Mouse (Mus musculus): ENCODE data around the gene Bid. TPM values are rescaled to one million over a fixed set of nuclear protein-coding genes. Genes with fewer than 3 reads are reported as not detected.

The Bid gene
- polyA plus RNA-seq, 1 experiment from 2014 or later: 26.5 TPM

GRCm38 (mm10) chr6:120939783-120940182, 23.1 kb upstream of the Bid start:
- Histone ChIP-seq H3K4me2 (ENCODE audit: low read length) (no peak overlapping the region), H3K36me3 (ENCODE audit: control insufficient read depth, insufficient read depth, low read length) (no peaks in the 10 kb centered on the region), H3K4me3 (ENCODE audit: low read depth, low read length) (no peak overlapping the region), H3K4me1 (replicated peaks; ENCODE audit: control insufficient read depth, insufficient read depth, low read length) (no peaks in the 10 kb centered on the region), H3K9me3 (ENCODE audit: control insufficient read depth, low read length) (no peaks in the 10 kb centered on the region), H3K9ac (ENCODE audit: low read length) (no peak overlapping the region), H3K27me3 (replicated peaks; ENCODE audit: control insufficient read depth, insufficient read depth, low read length) (no peaks in the 10 kb centered on the region), H3K27ac (ENCODE audit: low read depth) (no peak overlapping the region)
- no peak for DNase-seq (ENCODE audit: low spot score)
- ATAC-seq (replicated peaks; ENCODE audit: low FRiP score, low TSS enrichment, low read depth): no peak
- WGBS: 80% methylated on average over 3 of the region's 3 CpGs

- WGBS: 89% methylated on average over 12 of the region's 12 CpGs
- H3K4me2 ChIP-seq (ENCODE audit: low read length): no peak overlapping the region
- DNase-seq (ENCODE audit: low spot score): no peak
- ATAC-seq (replicated peaks; ENCODE audit: low FRiP score, low TSS enrichment, low read depth): no peak
- H3K36me3 ChIP-seq (ENCODE audit: control insufficient read depth, insufficient read depth, low read length): peaks cover 6% of the 10 kb centered on the region; the same call in 1 of the 2 replicates
- H3K27me3 ChIP-seq (replicated peaks; ENCODE audit: control insufficient read depth, insufficient read depth, low read length): no peaks in the 10 kb centered on the region
- no peaks in the 10 kb centered on the region for H3K4me1 ChIP-seq (replicated peaks; ENCODE audit: control insufficient read depth, insufficient read depth, low read length)
- H3K27ac ChIP-seq (ENCODE audit: low read depth): no peak overlapping the region
- H3K9me3 ChIP-seq (ENCODE audit: control insufficient read depth, low read length): no peaks in the 10 kb centered on the region
- no peak overlapping the region for H3K4me3 ChIP-seq (ENCODE audit: low read depth, low read length)
- no peak overlapping the region for H3K9ac ChIP-seq (ENCODE audit: low read length)
These were observed 22.3 kb upstream of the Bid start for GRCm38 (mm10) chr6:120938763-120939450.

- H3K9ac ChIP-seq (ENCODE audit: low read length): no peak overlapping the region
- no peak for ATAC-seq (replicated peaks; ENCODE audit: low FRiP score, low TSS enrichment, low read depth)
- no peaks in the 10 kb centered on the region for H3K9me3 ChIP-seq (ENCODE audit: control insufficient read depth, low read length)
- DNase-seq (ENCODE audit: low spot score): no peak
- no peak overlapping the region for H3K27ac ChIP-seq (ENCODE audit: low read depth)
- no peaks in the 10 kb centered on the region for H3K4me1 ChIP-seq (replicated peaks; ENCODE audit: control insufficient read depth, insufficient read depth, low read length)
- H3K27me3 ChIP-seq (replicated peaks; ENCODE audit: control insufficient read depth, insufficient read depth, low read length): no peaks in the 10 kb centered on the region
- no peak overlapping the region for H3K4me2 ChIP-seq (ENCODE audit: low read length)
- peaks cover 6% of the 10 kb centered on the region; the same call in 1 of the 2 replicates for H3K36me3 ChIP-seq (ENCODE audit: control insufficient read depth, insufficient read depth, low read length)
- WGBS: 86% methylated on average over 11 of the region's 11 CpGs
- no peak overlapping the region for H3K4me3 ChIP-seq (ENCODE audit: low read depth, low read length)
These were observed 21.5 kb upstream of the Bid start for GRCm38 (mm10) chr6:120937999-120938608.

- WGBS: 87% methylated on average over 16 of the region's 16 CpGs
- Histone ChIP-seq H3K4me1 (replicated peaks; ENCODE audit: control insufficient read depth, insufficient read depth, low read length) (no peaks in the 10 kb centered on the region), H3K27ac (ENCODE audit: low read depth) (no peak overlapping the region), H3K9me3 (ENCODE audit: control insufficient read depth, low read length) (no peaks in the 10 kb centered on the region), H3K9ac (ENCODE audit: low read length) (no peak overlapping the region), H3K27me3 (replicated peaks; ENCODE audit: control insufficient read depth, insufficient read depth, low read length) (no peaks in the 10 kb centered on the region), H3K36me3 (ENCODE audit: control insufficient read depth, insufficient read depth, low read length) (peaks cover 14% of the 10 kb centered on the region; the same call in 1 of the 2 replicates), H3K4me2 (ENCODE audit: low read length) (no peak overlapping the region), H3K4me3 (ENCODE audit: low read depth, low read length) (no peak overlapping the region)
- no peak for ATAC-seq (replicated peaks; ENCODE audit: low FRiP score, low TSS enrichment, low read depth)
- DNase-seq (ENCODE audit: low spot score): no peak
These were observed 20.5 kb upstream of the Bid start for GRCm38 (mm10) chr6:120937104-120937617.

GRCm38 (mm10) chr6:120934176-120934575, 17.5 kb upstream of the Bid start:
- no peaks in the 10 kb centered on the region for H3K9me3 ChIP-seq (ENCODE audit: control insufficient read depth, low read length)
- H3K9ac ChIP-seq (ENCODE audit: low read length): no peak overlapping the region
- ATAC-seq (replicated peaks; ENCODE audit: low FRiP score, low TSS enrichment, low read depth) (no peak), DNase-seq (ENCODE audit: low spot score) (no peak)
- no peak overlapping the region for H3K4me2 ChIP-seq (ENCODE audit: low read length)
- no peaks in the 10 kb centered on the region for H3K4me1 ChIP-seq (replicated peaks; ENCODE audit: control insufficient read depth, insufficient read depth, low read length)
- no peaks in the 10 kb centered on the region for H3K27me3 ChIP-seq (replicated peaks; ENCODE audit: control insufficient read depth, insufficient read depth, low read length)
- no peak overlapping the region for H3K4me3 ChIP-seq (ENCODE audit: low read depth, low read length)
- H3K36me3 ChIP-seq (ENCODE audit: control insufficient read depth, insufficient read depth, low read length): peaks cover 14% of the 10 kb centered on the region
- 74% methylated on average over 4 of the region's 4 CpGs for WGBS
- no peak overlapping the region for H3K27ac ChIP-seq (ENCODE audit: low read depth)

- no peak for DNase-seq (ENCODE audit: low spot score)
- no peak overlapping the region for H3K4me3 ChIP-seq (ENCODE audit: low read depth, low read length)
- no peak overlapping the region for H3K4me2 ChIP-seq (ENCODE audit: low read length)
- no peaks in the 10 kb centered on the region for H3K27me3 ChIP-seq (replicated peaks; ENCODE audit: control insufficient read depth, insufficient read depth, low read length)
- 87% methylated on average over 7 of the region's 7 CpGs for WGBS
- no peaks in the 10 kb centered on the region for H3K4me1 ChIP-seq (replicated peaks; ENCODE audit: control insufficient read depth, insufficient read depth, low read length)
- H3K9me3 ChIP-seq (ENCODE audit: control insufficient read depth, low read length): no peaks in the 10 kb centered on the region
- H3K27ac ChIP-seq (ENCODE audit: low read depth): no peak overlapping the region
- peaks cover 14% of the 10 kb centered on the region for H3K36me3 ChIP-seq (ENCODE audit: control insufficient read depth, insufficient read depth, low read length)
- ATAC-seq (replicated peaks; ENCODE audit: low FRiP score, low TSS enrichment, low read depth): no peak
- H3K9ac ChIP-seq (ENCODE audit: low read length): no peak overlapping the region
These were observed 17.0 kb upstream of the Bid start for GRCm38 (mm10) chr6:120933670-120934069.

- no peak overlapping the region for H3K4me2 ChIP-seq (ENCODE audit: low read length)
- H3K4me3 ChIP-seq (ENCODE audit: low read depth, low read length): no peak overlapping the region
- H3K9me3 ChIP-seq (ENCODE audit: control insufficient read depth, low read length): no peaks in the 10 kb centered on the region
- H3K27ac ChIP-seq (ENCODE audit: low read depth): no peak overlapping the region
- peaks cover 14% of the 10 kb centered on the region for H3K36me3 ChIP-seq (ENCODE audit: control insufficient read depth, insufficient read depth, low read length)
- WGBS: 85% methylated on average over 12 of the region's 12 CpGs
- no peaks in the 10 kb centered on the region for H3K4me1 ChIP-seq (replicated peaks; ENCODE audit: control insufficient read depth, insufficient read depth, low read length)
- no peak overlapping the region for H3K9ac ChIP-seq (ENCODE audit: low read length)
- ATAC-seq (replicated peaks; ENCODE audit: low FRiP score, low TSS enrichment, low read depth) (no peak), DNase-seq (ENCODE audit: low spot score) (no peak)
- no peaks in the 10 kb centered on the region for H3K27me3 ChIP-seq (replicated peaks; ENCODE audit: control insufficient read depth, insufficient read depth, low read length)
These were observed 15.9 kb upstream of the Bid start for GRCm38 (mm10) chr6:120932597-120932996.

GRCm38 (mm10) chr6:120930450-120931306, 14.0 kb upstream of the Bid start:
- Histone ChIP-seq H3K27me3 (replicated peaks; ENCODE audit: control insufficient read depth, insufficient read depth, low read length) (no peaks in the 10 kb centered on the region), H3K4me2 (ENCODE audit: low read length) (no peak overlapping the region), H3K9me3 (ENCODE audit: control insufficient read depth, low read length) (no peaks in the 10 kb centered on the region), H3K4me3 (ENCODE audit: low read depth, low read length) (no peak overlapping the region), H3K36me3 (ENCODE audit: control insufficient read depth, insufficient read depth, low read length) (peaks cover 14% of the 10 kb centered on the region), H3K9ac (ENCODE audit: low read length) (no peak overlapping the region), H3K4me1 (replicated peaks; ENCODE audit: control insufficient read depth, insufficient read depth, low read length) (no peaks in the 10 kb centered on the region), H3K27ac (ENCODE audit: low read depth) (no peak overlapping the region)
- WGBS: 76% methylated on average over 6 of the region's 6 CpGs
- no peak for DNase-seq (ENCODE audit: low spot score)
- no peak for ATAC-seq (replicated peaks; ENCODE audit: low FRiP score, low TSS enrichment, low read depth)

Measured in intestine, embryonic 14.5 days (tissue).